Mouse (Mus musculus): ENCODE data around the gene Ddx59.
A peak's percentile ranks its signal among the peaks of the same experiment; 100 is the strongest.

Gene Ddx59

DNA sequence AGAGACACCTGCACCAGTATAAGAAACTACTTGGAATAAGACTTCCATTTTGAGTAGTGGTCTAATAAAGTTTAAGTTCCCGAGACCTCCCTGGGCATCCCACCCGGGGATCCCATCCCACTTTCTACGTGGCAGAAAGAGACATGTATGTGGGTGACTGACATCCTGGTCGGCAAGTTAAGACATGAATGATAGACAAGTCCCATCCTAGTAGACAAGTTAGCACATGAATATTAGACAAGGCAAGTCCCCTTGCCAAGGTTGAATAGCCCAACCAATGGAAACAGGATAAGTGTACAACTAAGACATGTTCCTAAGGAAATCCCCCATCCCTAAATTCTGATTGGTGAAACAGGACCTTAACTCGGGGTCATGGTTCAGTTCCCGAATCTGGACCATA lies 34.5 kb downstream of the Ddx59 start:
- DNase-seq (ENCODE audit: low spot score) = no peak

DNA sequence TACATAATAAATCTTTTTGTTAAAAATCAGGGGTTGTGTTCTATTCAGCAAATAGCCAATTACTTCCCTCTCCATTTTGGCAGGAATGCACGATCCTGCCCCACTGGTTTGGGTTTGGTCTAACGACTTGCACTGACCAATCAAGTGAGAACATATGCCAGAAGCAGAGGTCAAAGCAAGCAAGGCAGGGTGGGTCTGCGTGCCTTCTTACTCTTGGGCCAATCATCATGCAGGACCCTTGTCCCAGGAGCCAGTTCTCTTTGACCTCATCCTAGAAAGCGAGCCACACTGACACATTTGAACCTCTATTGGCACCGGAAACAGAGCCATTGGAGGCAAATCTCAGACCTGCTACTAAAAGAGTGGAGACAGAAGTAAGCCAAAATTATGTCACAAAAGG lies 35.1 kb downstream of the Ddx59 start:
- no peak for DNase-seq (ENCODE audit: low spot score)

- DNase-seq (ENCODE audit: low spot score) = no peak
Measured at GRCm38 (mm10) chr1:136452421-136452820, 37.4 kb downstream of the Ddx59 start.

GRCm38 (mm10) chr1:136455756-136456585 lies 40.9 kb downstream of the Ddx59 start:
- no peak for DNase-seq (ENCODE audit: low spot score)

DNA sequence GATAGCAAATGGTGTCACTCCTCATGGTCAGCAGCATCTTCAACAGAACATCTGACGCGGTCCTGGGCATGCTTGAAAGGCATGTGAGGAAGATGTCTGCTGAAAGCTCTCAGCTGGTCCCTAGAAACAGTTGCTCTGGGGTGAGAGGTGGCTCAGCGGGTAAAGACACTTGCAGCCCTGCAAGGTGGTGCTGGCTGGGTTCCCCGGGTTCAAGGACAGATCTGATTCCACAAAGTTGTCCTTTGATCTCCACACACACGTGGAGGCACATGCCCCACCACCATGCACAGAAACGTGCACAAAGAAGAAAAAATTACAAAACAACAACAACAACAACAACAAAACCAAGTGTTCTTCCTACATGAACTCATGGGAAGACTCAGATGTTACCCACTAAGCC lies 41.7 kb downstream of the Ddx59 start:
- DNase-seq (ENCODE audit: low spot score) = no peak

- no peak for DNase-seq (ENCODE audit: low spot score)
Measured at GRCm38 (mm10) chr1:136457403-136457802, 42.3 kb downstream of the Ddx59 start.

- peak; percentile 81 for DNase-seq (ENCODE audit: low spot score)
Measured at GRCm38 (mm10) chr1:136458691-136459245, 43.7 kb downstream of the Ddx59 start.

DNA sequence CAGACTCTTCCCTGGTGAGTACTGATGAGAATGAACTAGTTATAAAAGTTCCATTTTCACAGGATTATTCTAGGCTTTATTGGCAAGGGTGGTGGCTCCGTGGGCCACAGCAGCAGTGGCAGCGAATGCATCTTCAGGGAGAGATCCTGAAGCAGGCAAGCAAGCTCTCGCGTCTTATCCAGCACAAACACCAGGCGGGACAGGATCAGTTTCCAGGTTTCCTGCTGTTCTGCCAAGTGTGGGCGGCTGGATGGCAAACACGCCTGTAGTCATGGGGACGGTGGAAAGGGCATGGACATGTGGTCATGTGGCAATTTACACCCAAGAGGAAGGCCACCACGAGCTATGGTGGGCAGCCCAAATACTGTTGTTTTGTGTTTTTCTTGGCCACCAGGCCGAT lies 47.4 kb downstream of the Ddx59 start:
- DNase-seq (ENCODE audit: low spot score) = no peak

GRCm38 (mm10) chr1:136465168-136465567 lies 50.1 kb downstream of the Ddx59 start:
- DNase-seq (ENCODE audit: low spot score) = no peak

- DNase-seq (ENCODE audit: low spot score) = peak; percentile 97
Measured at GRCm38 (mm10) chr1:136466143-136466811, 51.2 kb downstream of the Ddx59 start, which contains the start of gene Kif14. TSS of gene Kif14 (plus strand) at chr1:136466343.

- DNase-seq (ENCODE audit: low spot score) = peak; percentile 37
Measured at GRCm38 (mm10) chr1:136469408-136469807, 54.3 kb downstream of the Ddx59 start.

- DNase-seq (ENCODE audit: low spot score) = no peak
Measured at GRCm38 (mm10) chr1:136470471-136470870, 55.4 kb downstream of the Ddx59 start.
